Mouse (Mus musculus) midbrain, embryonic 14.5 days (tissue): ENCODE measurements at regions not wholly inside any gene's neighbourhood (a gene's known extent, or its start where the extent isn't known, plus 50 kb on each side); places are given as distances from the start of the nearest gene placed in this dataset.

Experiments
- ATAC-seq: fragments of 200-750 bp; cut with Nextera tagmentation; 2 replicates; pipeline ENCODE4 v1.8.0; 2017; ENCODE audit warnings: moderate number of reproducible peaks, moderate library complexity; ENCODE audit not compliant: low FRiP score, low TSS enrichment
- DNase-seq: peaks from one replicate; pipeline ENCODE4 v3.0.0-alpha.2; 2015
- H3K27ac ChIP-seq: fragments of 300-500 bp; sonication (generic); replicated peaks from 2 replicates; pipeline ENCODE4 v1.5.1; 2014; ENCODE audit warnings: mild to moderate bottlenecking, low read depth, low read length, moderate library complexity
- H3K27me3 ChIP-seq: fragments of 300-500 bp; sonication (generic); 2 replicates; pipeline ENCODE4 v1.6.1; 2014; ENCODE audit warnings: low read length, control low read depth, mixed read lengths; ENCODE audit not compliant: control insufficient read depth, insufficient read depth
- H3K36me3 ChIP-seq: fragments of 300-500 bp; sonication (generic); 2 replicates; pipeline ENCODE4 v1.6.1; 2014; ENCODE audit warnings: low read length, control low read depth; ENCODE audit not compliant: control insufficient read depth, insufficient read depth
- H3K4me1 ChIP-seq: fragments of 300-500 bp; sonication (generic); 2 replicates; pipeline ENCODE4 v1.6.1; 2014; ENCODE audit warnings: mild to moderate bottlenecking, antibody characterized with exemption, low read length, control low read depth; ENCODE audit not compliant: control insufficient read depth, insufficient read depth
- H3K4me2 ChIP-seq: fragments of 300-500 bp; sonication (generic); 2 replicates; pipeline ENCODE4 v1.6.1; 2014; ENCODE audit warnings: mild to moderate bottlenecking, low read length, moderate library complexity
- H3K4me3 ChIP-seq: fragments of 300-500 bp; sonication (generic); replicated peaks from 2 replicates; pipeline ENCODE4 v1.5.1; 2014; ENCODE audit warnings: low read depth, low read length
- H3K9ac ChIP-seq: fragments of 300-500 bp; sonication (generic); replicated peaks from 2 replicates; pipeline ENCODE4 v1.6.1; 2014; ENCODE audit warnings: mild to moderate bottlenecking, low read length, moderate library complexity
- H3K9me3 ChIP-seq: fragments of 300-500 bp; sonication (generic); 2 replicates; pipeline ENCODE4 v1.6.1; 2016; ENCODE audit warnings: low read length, control low read depth, mixed read lengths; ENCODE audit not compliant: control insufficient read depth
- WGBS: fragments of 180-500 bp; shearing (Covaris S2); extraction: QIAGEN DNeasy Blood & Tissue Kit; methylation state at CpG from one replicate; pipeline ENCODE4 v1.1.7; 2014; 5-methylcytosine and 5-hydroxymethylcytosine counted together

DNA sequence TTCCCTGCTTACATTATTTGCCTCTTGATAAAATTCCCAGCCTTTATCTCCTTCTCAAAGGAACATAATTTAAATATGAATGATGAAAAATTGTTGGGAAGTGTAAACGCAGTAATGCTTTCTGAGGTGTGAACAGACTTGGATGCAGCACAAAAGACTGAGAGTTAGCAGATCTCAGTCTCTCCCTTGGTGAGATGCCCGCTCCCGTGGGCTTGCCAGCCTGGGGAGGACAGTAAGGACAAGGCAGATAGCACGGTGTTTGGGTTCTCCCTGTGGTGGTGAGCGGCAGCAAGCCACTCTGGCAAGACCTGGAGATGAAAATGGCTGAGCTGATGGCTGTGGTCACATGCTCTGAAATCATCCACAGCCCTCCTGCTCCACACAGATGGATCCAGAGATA is 176.8 kb upstream of the Cdh4 start:
- no peak overlapping the region for H3K27ac ChIP-seq
- no peak for DNase-seq

GRCm38 (mm10) chr2:179277204-179277886 is 164.9 kb upstream of the Cdh4 start:
- Histone ChIP-seq H3K4me2 (no peak overlapping the region), H3K9me3 (no peaks in the 10 kb centered on the region), H3K4me3 (no peak overlapping the region), H3K27ac (no peak overlapping the region), H3K9ac (no peak overlapping the region), H3K36me3 (no peaks in the 10 kb centered on the region), H3K27me3 (no peaks in the 10 kb centered on the region), H3K4me1 (no peaks in the 10 kb centered on the region)
- DNase-seq (no peak), ATAC-seq (no peak)
- WGBS: 89% methylated on average over 15 of the region's 15 CpGs

More for the DNA sequence above, 176.8 kb upstream of the Cdh4 start:
- 67% methylated on average over 5 of the region's 5 CpGs for WGBS
- no peak overlapping the region for H3K4me2 ChIP-seq
- H3K4me1 ChIP-seq: no peaks in the 10 kb centered on the region
- no peaks in the 10 kb centered on the region for H3K9me3 ChIP-seq
- H3K36me3 ChIP-seq: no peaks in the 10 kb centered on the region
- H3K27me3 ChIP-seq: no peaks in the 10 kb centered on the region
- no peak overlapping the region for H3K4me3 ChIP-seq
- H3K9ac ChIP-seq: no peak overlapping the region
- ATAC-seq: no peak

DNA sequence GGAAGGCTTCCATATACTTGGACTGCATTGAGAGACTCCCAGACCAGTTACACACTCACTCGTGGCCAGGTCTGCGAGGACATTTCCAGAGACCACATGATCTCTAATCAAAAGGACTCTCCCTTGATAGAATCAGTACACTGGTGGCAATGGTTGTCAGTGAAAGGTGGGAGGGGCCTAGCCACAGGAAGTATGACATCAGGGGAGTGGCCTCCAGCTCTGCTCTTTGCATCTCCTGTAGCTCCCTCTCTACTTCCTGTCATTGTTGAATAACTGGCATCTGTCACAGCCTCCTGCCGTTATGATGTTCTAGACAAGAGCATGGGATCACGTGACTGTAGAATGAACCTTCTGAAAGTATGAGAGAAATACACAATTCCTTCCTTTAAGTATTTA is 164.3 kb upstream of the Cdh4 start:
- DNase-seq (no peak), ATAC-seq (no peak)
- H3K4me3 ChIP-seq: no peak overlapping the region
- no peaks in the 10 kb centered on the region for H3K4me1 ChIP-seq
- WGBS: 84% methylated on average over 4 of the region's 4 CpGs
- H3K27me3 ChIP-seq: no peaks in the 10 kb centered on the region
- no peak overlapping the region for H3K4me2 ChIP-seq
- no peak overlapping the region for H3K9ac ChIP-seq
- H3K36me3 ChIP-seq: no peaks in the 10 kb centered on the region
- no peaks in the 10 kb centered on the region for H3K9me3 ChIP-seq
- H3K27ac ChIP-seq: no peak overlapping the region

- H3K27me3 ChIP-seq: no peaks in the 10 kb centered on the region
- DNase-seq (peak; percentile 54), ATAC-seq (no peak)
- H3K27ac ChIP-seq: no peak overlapping the region
- 84% methylated on average over 6 of the region's 6 CpGs for WGBS
- H3K9me3 ChIP-seq: no peaks in the 10 kb centered on the region
- no peaks in the 10 kb centered on the region for H3K36me3 ChIP-seq
- H3K4me1 ChIP-seq: no peaks in the 10 kb centered on the region
- no peak overlapping the region for H3K9ac ChIP-seq
- no peak overlapping the region for H3K4me2 ChIP-seq
- no peak overlapping the region for H3K4me3 ChIP-seq
These were observed 160.0 kb upstream of the Cdh4 start for GRCm38 (mm10) chr2:179282276-179282675.

GRCm38 (mm10) chr2:179290394-179290793 is 151.8 kb upstream of the Cdh4 start:
- Histone ChIP-seq H3K4me2 (no peak overlapping the region), H3K4me1 (peaks cover 33% of the 10 kb centered on the region), H3K27ac (no peak overlapping the region), H3K9ac (no peak overlapping the region), H3K36me3 (no peaks in the 10 kb centered on the region), H3K9me3 (no peaks in the 10 kb centered on the region), H3K4me3 (no peak overlapping the region), H3K27me3 (no peaks in the 10 kb centered on the region)
- peak; percentile 31 for DNase-seq
- 34% methylated on average over 5 of the region's 5 CpGs for WGBS
- ATAC-seq: no peak

- ATAC-seq: no peak
- no peak for DNase-seq
- Histone ChIP-seq H3K4me1 (peaks cover 36% of the 10 kb centered on the region), H3K27ac (no peak overlapping the region), H3K36me3 (no peaks in the 10 kb centered on the region), H3K27me3 (no peaks in the 10 kb centered on the region), H3K9ac (no peak overlapping the region), H3K4me3 (no peak overlapping the region), H3K4me2 (no peak overlapping the region), H3K9me3 (no peaks in the 10 kb centered on the region)
- WGBS: 96% methylated on average over 1 of the region's 1 CpGs
These were observed 151.1 kb upstream of the Cdh4 start for GRCm38 (mm10) chr2:179291046-179291563.

DNA sequence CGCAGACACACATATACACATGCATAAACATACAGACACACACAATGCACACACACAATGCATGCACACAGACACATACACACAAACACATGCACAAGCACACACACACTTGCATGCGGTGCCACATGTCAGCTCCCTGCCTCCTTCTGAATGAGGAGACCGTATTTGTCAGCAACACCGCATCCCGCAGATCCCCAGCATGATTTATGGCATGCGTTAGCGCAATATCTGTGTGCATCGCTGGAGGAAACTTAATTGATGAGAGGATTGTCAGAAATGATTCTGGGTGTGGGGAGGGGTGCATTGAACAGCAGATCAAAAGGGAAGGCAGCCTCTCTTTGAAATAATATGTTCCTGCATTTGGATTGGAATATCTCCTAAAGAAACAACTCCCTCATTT is 150.3 kb upstream of the Cdh4 start:
- no peaks in the 10 kb centered on the region for H3K27me3 ChIP-seq
- DNase-seq: peak; percentile 37
- H3K4me3 ChIP-seq: no peak overlapping the region
- H3K9me3 ChIP-seq: no peaks in the 10 kb centered on the region
- peak overlapping the region; percentile 20; the same call in 1 of the 2 replicates for H3K27ac ChIP-seq
- H3K4me2 ChIP-seq: no peak overlapping the region
- no peaks in the 10 kb centered on the region for H3K36me3 ChIP-seq
- ATAC-seq: no peak
- peaks cover 40% of the 10 kb centered on the region for H3K4me1 ChIP-seq
- WGBS: 60% methylated on average over 8 of the region's 8 CpGs
- no peak overlapping the region for H3K9ac ChIP-seq

- Histone ChIP-seq H3K4me3 (no peak overlapping the region), H3K36me3 (no peaks in the 10 kb centered on the region), H3K4me2 (no peak overlapping the region), H3K27ac (0 out of 2 replicates have a peak overlapping the region, but pooled peaks have one; percentile 20), H3K27me3 (no peaks in the 10 kb centered on the region), H3K4me1 (peaks cover 46% of the 10 kb centered on the region), H3K9me3 (no peaks in the 10 kb centered on the region), H3K9ac (no peak overlapping the region)
- WGBS: 27% methylated on average over 4 of the region's 4 CpGs
- no peak for DNase-seq
- ATAC-seq: no peak
These were observed 149.7 kb upstream of the Cdh4 start for GRCm38 (mm10) chr2:179292566-179292965.

- 0 out of 2 replicates have a peak overlapping the region, but pooled peaks have one; percentile 6 for H3K4me2 ChIP-seq
- DNase-seq (peak; percentile 42), ATAC-seq (no peak; the same call in 1 of the 2 replicates)
- no peak overlapping the region for H3K9ac ChIP-seq
- no peaks in the 10 kb centered on the region for H3K9me3 ChIP-seq
- H3K4me3 ChIP-seq: no peak overlapping the region
- WGBS: 29% methylated on average over 8 of the region's 8 CpGs
- peaks cover 46% of the 10 kb centered on the region for H3K4me1 ChIP-seq
- 0 out of 2 replicates have a peak overlapping the region, but pooled peaks have one; percentile 49 for H3K27ac ChIP-seq
- no peaks in the 10 kb centered on the region for H3K36me3 ChIP-seq
- H3K27me3 ChIP-seq: no peaks in the 10 kb centered on the region
These were observed 149.1 kb upstream of the Cdh4 start for GRCm38 (mm10) chr2:179293114-179293513.
